Mouse (Mus musculus): Measurements from ENCODE around the gene Ankrd26.
A peak's percentile ranks its signal among the peaks of the same experiment; 100 is the strongest.

Gene Ankrd26

DNA sequence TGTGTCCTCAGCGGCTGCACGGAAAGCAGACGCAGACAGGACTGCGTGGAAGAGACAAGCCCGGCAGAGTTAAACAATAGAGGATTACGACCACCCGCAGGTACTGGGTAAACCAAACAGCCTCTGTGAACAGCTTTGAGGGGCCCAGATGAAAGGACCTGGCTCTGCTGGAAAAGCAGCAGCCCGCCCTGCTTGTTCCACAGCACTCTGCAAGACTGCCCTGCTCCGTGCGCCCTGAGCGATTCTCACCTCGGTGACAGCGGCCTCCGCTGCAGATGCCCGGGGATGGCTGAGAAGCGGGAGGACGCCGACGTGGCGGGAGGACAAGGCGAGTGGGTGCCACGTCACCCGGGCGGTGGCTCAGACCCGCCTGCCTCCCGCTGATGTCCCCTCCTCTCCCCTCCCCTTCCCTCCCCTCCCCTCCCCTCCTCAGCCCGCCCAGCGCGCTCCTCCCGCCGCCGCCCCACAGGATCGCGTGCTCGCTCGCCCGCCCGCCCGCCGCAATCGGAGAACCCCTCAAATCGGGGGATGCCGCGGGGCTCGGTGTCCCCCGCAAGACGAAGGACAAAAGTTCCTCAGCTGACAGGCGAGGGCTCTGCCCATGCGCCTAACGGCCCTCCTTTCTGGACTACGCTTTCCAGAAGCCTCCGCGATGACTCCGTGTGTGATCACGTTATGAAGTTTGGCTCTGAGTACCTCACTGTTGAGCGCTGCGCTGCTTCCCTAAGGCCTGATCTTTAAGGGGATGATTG lies 82.9 kb downstream of the Ankrd26 start, which contains the start of gene Zfp9:
TSS of gene Zfp9 (minus strand) at position 364 of the 752 bp plus-strand sequence.
- DNase-seq (ENCODE audit: low read depth, low spot score), result peak; percentile 59

DNA sequence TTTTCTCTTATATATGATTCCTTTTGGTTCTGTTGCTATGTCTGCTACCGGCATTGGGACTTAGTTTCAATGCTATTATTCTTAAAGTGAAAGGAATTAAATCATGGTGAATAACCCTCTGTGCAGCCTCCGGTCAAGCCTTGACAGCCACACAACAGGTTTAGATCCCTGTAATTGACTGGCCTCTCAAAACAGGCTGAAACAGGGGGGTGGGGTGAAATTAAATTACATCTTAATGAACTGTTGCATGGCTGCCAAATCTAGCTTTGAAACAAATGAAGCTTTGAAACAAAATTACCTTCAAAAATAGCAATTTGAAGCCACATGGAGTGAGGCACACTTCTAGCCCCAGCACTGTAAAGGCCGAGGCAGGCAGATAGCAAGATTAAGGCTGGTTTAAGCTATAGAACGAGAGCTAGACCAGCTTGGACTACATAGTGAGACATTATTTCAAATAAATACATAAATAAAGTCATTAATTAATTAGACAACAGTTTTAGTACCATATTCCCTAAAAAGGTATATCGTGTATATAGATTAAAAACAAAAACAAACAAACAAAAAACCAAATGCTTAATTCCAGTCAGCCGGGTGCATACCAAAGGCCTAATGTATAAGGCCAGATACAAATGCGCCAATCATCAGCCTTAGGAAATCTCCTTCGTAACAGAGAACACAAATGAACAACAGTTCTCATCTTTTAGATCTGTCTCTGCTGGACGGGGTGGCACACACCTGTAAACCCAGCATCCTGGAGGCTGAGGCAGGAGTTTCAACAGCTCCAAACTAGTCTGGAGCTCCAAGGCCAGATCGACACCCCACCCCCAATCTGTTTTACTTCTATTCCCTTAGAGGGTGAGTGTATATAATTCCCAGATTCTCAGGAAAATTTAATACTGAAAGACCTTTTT lies 83.9 kb downstream of the Ankrd26 start:
- no peak for DNase-seq (ENCODE audit: low read depth, low spot score)

DNA sequence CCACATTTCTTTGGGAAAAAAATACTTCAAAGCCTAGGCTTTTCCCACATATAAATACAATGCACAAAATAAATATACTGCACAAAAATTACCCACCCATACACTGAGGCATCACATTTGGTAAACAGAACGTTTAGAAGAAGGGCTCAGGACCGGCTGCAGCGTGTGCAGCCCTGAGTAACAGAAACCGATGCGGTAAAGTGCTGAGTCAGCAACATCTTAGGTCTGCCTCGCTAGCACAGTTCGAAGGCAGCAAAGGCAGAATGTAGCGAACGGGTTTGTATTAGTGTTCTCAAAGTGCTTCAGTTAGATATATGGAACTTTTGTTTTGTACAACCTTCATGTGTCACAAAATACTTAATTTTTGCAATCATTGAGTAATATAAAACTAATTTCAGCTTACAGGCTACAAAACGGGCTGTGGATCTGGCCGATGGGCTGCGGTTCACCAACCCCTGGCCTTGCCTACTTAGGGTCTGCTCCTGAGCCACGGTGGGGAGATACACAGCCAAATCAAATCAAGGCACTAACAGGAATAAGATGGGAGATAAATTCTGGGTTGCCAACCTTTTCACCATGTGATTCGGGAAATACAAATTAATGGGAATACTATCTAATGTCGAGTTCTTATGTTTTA lies 99.8 kb downstream of the Ankrd26 start:
- no peak for DNase-seq (ENCODE audit: low read depth, low spot score)

DNA sequence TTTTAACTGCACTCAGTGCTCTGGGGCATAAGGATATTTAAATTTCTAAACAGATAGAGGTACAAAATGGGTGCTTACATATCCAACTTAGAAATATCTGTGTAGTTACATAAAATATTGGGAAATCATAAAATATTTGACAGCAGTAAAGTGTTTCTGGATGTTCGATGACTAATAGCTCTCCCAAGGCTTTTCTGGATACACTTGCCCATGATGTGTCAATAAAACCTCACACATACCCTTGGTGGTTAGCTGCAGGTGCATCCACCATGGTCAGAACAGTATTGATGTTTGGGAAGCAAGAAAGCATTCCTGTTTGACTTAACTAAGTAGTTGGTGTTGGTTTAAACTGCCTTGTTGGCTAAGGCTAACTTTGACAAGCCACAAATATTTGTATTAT lies 104.3 kb downstream of the Ankrd26 start:
- DNase-seq (ENCODE audit: low read depth, low spot score), result no peak

- peak; percentile 87 for DNase-seq (ENCODE audit: low read depth, low spot score)
Measured at GRCm38 (mm10) chr6:118455042-118455631, 106.9 kb downstream of the Ankrd26 start, which contains the start of gene Zfp248. Zfp248 (minus strand) TSS chr6:118455528.

GRCm38 (mm10) chr6:118454452-118454851 lies 107.6 kb downstream of the Ankrd26 start:
- DNase-seq (ENCODE audit: low read depth, low spot score), result no peak
